In the genomic region with DNA sequence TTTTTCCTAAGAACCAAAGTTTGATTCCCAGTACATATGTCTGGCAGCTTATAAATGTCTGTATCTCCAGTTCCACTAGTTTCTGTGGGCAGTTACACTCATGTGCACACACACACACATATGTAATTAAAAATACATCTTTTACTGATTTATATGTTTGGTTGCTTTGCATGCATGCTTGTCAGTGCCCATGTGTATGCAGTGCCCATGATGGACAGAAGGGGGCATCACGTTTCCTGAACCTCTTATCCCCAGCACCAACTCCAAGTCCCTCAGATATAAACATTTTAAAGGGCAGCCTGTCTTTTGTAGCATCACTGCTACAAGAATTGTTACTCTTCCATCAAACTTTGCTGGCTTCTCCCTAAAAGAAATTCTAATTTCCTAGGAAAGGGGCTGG, we compare ENCODE assay signal across 8 mouse cellular contexts. TPM values are rescaled to one million over a fixed set of nuclear protein-coding genes. Genes with fewer than 3 reads are reported as not detected.
DNase-seq lines count a peak whose midpoint lies in the region; TF ChIP-seq lines count a peak whose summit lies in the region.

No protein-coding gene starts in this region.

- H3K36me3 ChIP-seq in heart, embryonic 10.5 days = peaks cover 70% of the 10 kb centered on the region
- H3K36me3 ChIP-seq in testis, adult 2 months (ENCODE audit: control insufficient read depth, insufficient read depth, low read length) = peaks cover 2% of the 10 kb centered on the region

- intact Hi-C loops in heart, postnatal 36 days (cut with DNase I) = loop anchor here (5.0 kb wide), 2 partner anchors 81 to 96 kb away; no protein-coding TSS in a partner anchor

- H3K27me3 ChIP-seq in heart, embryonic 10.5 days (ENCODE audit: insufficient read depth, poor library complexity, severe bottlenecking) = no peaks in the 10 kb centered on the region
- no peaks in the 10 kb centered on the region for H3K27me3 ChIP-seq in testis, adult 2 months (ENCODE audit: control insufficient read depth, insufficient read depth, low read length)

- DNase-seq in heart, postnatal 36 days = peak; percentile 53 to 65
- no peak for DNase-seq in heart, embryonic 10.5 days (ENCODE audit: low spot score)
- DNase-seq in testis, postnatal 14 days (ENCODE audit: low spot score) = no peak
- DNase-seq in brain, adult 2 months (ENCODE audit: low read depth, low spot score) = peak; percentile 67
- peak; percentile 62 to 83 for DNase-seq in kidney, postnatal 36 days
- DNase-seq in retina, embryonic 14.5 days (ENCODE audit: low spot score) = peak; percentile 66
- DNase-seq in urinary bladder, postnatal 4 days (ENCODE audit: low spot score in 2 of 2) = no peak

- TF ChIP-seq POLR2A in testis, adult 2 months (IDR thresholded peaks at IDR 0.05; ENCODE audit: control insufficient read depth, low read depth, low read length) = no peak

- no peaks in the 10 kb centered on the region for H3K4me1 ChIP-seq in heart, embryonic 10.5 days
- no peaks in the 10 kb centered on the region for H3K4me1 ChIP-seq in testis, adult 2 months (ENCODE audit: control insufficient read depth, insufficient read depth, low read length)

- WGBS in heart, embryonic 10.5 days = 2% methylated on average over 1 of the region's 1 CpGs

- H3K9me3 ChIP-seq in heart, embryonic 10.5 days = no peaks in the 10 kb centered on the region

- peak; percentile 24; the same call in 1 of the 2 replicates for TF ChIP-seq CTCF in testis, adult 2 months (IDR thresholded peaks at IDR 0.05; ENCODE audit: control insufficient read depth, insufficient read depth, insufficient replicate concordance, low read depth, low read length)

- H3K4me3 ChIP-seq in heart, embryonic 10.5 days = no peak overlapping the region
- no peak overlapping the region for H3K4me3 ChIP-seq in testis, adult 2 months (ENCODE audit: control insufficient read depth, low read depth, low read length)

- H3K27ac ChIP-seq in heart, embryonic 10.5 days = no peak overlapping the region
- H3K27ac ChIP-seq in testis, adult 2 months (ENCODE audit: control insufficient read depth, insufficient read depth, low read depth, low read length) = no peak overlapping the region

RNA-seq across cellular contexts. Expression of gene Aaas, which starts 9.0 kb away (rescaled TPM):
- total RNA-seq in heart, postnatal 36 days (2021) = 10 to 100 TPM; 12.5 to 12.8 TPM
- polyA plus RNA-seq in heart, embryonic 10.5 days (2016; fragmentation: Nextera tagmentation; extraction: Ambion mirVana) = 87.7 and 96.4 TPM in 2 replicates
- 41.5 and 43.5 TPM in 2 replicates for polyA plus RNA-seq in testis, adult 2 months (2012; rRNA removed)

RNA-seq across cellular contexts. Expression of gene Myg1, which starts 10.1 kb away (rescaled TPM):
- 10 to 100 TPM; 17.7 to 22.7 TPM for total RNA-seq in heart, postnatal 36 days (2021)
- polyA plus RNA-seq in heart, embryonic 10.5 days (2016; fragmentation: Nextera tagmentation; extraction: Ambion mirVana) = 80.5 and 94.3 TPM in 2 replicates
- 30.3 and 34.3 TPM in 2 replicates for polyA plus RNA-seq in testis, adult 2 months (2012; rRNA removed)

RNA-seq across cellular contexts. Expression of gene Pfdn5, which starts 15.7 kb away (rescaled TPM):
- 100 to 1,000 TPM; 308 to 311 TPM for total RNA-seq in heart, postnatal 36 days (2021)
- 260 and 282 TPM in 2 replicates for polyA plus RNA-seq in heart, embryonic 10.5 days (2016; fragmentation: Nextera tagmentation; extraction: Ambion mirVana)
- 296 and 331 TPM in 2 replicates for polyA plus RNA-seq in testis, adult 2 months (2012; rRNA removed)

RNA-seq across cellular contexts. Expression of gene Sp7, which starts 25.4 kb away (rescaled TPM):
- not detected for total RNA-seq in heart, postnatal 36 days (2021)
- polyA plus RNA-seq in heart, embryonic 10.5 days (2016; fragmentation: Nextera tagmentation; extraction: Ambion mirVana) = 0.37 and 1.5 TPM in 2 replicates
- polyA plus RNA-seq in testis, adult 2 months (2012; rRNA removed) = 0.06 TPM in 1 of 2 replicates, not detected in the other

RNA-seq across cellular contexts. Expression of gene Espl1, which starts 45.5 kb away (rescaled TPM):
- 1 to 10 TPM; 1.0 to 2.1 TPM for total RNA-seq in heart, postnatal 36 days (2021)
- polyA plus RNA-seq in heart, embryonic 10.5 days (2016; fragmentation: Nextera tagmentation; extraction: Ambion mirVana) = 35.8 and 40.9 TPM in 2 replicates
- polyA plus RNA-seq in testis, adult 2 months (2012; rRNA removed) = 41.4 and 45.3 TPM in 2 replicates

Comparison
In these comparisons a context has a peak if more than half of its experiments do, and no peak if none do; other contexts are left out.
1. DNase-seq: peak in heart, postnatal 36 days (2 of 2), brain, adult 2 months (single experiment), kidney, postnatal 36 days (2 of 2) and retina, embryonic 14.5 days (single experiment); none in heart, embryonic 10.5 days (single experiment), testis, postnatal 14 days (single experiment) and urinary bladder, postnatal 4 days (0 of 2).